Mouse (Mus musculus): ENCODE results near the gene Dph2.

Dph2 gene

GRCm38 (mm10) chr4:117891738-117892161 is at the start of gene Dph2:
Dph2 (minus strand) TSS chr4:117892032.
- in situ Hi-C loops (cut with MboI, MseI), result no loop called here

GRCm38 (mm10) chr4:117936964-117937363 is 45.1 kb upstream of the Dph2 start:
- in situ Hi-C loops (cut with MboI, MseI), result no loop called here

- in situ Hi-C loops (cut with MboI, MseI), result no loop called here
These were observed 42.2 kb upstream of the Dph2 start for GRCm38 (mm10) chr4:117934081-117934480.

GRCm38 (mm10) chr4:117933248-117933647 is 41.4 kb upstream of the Dph2 start:
- in situ Hi-C loops (cut with MboI, MseI), result no loop called here

GRCm38 (mm10) chr4:117929391-117929881 is 37.6 kb upstream of the Dph2 start, which contains the start of gene Artn:
Artn (minus strand) TSS chr4:117929763.
- in situ Hi-C loops (cut with MboI, MseI), result loop anchor here (10.0 kb wide), 1 partner anchor 155 kb away; no protein-coding TSS in a partner anchor

- in situ Hi-C loops (cut with MboI, MseI), result loop anchor here (10.0 kb wide), 1 partner anchor 156 kb away; no protein-coding TSS in a partner anchor
These were observed 36.9 kb upstream of the Dph2 start for GRCm38 (mm10) chr4:117928699-117929241.

GRCm38 (mm10) chr4:117928234-117928633 is 36.4 kb upstream of the Dph2 start:
- in situ Hi-C loops (cut with MboI, MseI), result loop anchor here (10.0 kb wide), 1 partner anchor 157 kb away; no protein-coding TSS in a partner anchor

- in situ Hi-C loops (cut with MboI, MseI), result loop anchor here (10.0 kb wide), 1 partner anchor 158 kb away; no protein-coding TSS in a partner anchor
These were observed 35.0 kb upstream of the Dph2 start for GRCm38 (mm10) chr4:117926545-117927482.

GRCm38 (mm10) chr4:117924916-117925315 is 33.1 kb upstream of the Dph2 start:
- in situ Hi-C loops (cut with MboI, MseI), result loop anchor here (10.0 kb wide), 1 partner anchor 160 kb away; no protein-coding TSS in a partner anchor

- in situ Hi-C loops (cut with MboI, MseI), result loop anchor here (10.0 kb wide), 1 partner anchor 161 kb away; no protein-coding TSS in a partner anchor
These were observed 31.6 kb upstream of the Dph2 start for GRCm38 (mm10) chr4:117923450-117923849.

GRCm38 (mm10) chr4:117921358-117921757 is 29.5 kb upstream of the Dph2 start:
- in situ Hi-C loops (cut with MboI, MseI), result loop anchor here (10.0 kb wide), 1 partner anchor 163 kb away; no protein-coding TSS in a partner anchor

GRCm38 (mm10) chr4:117918762-117919161 is 26.9 kb upstream of the Dph2 start:
- in situ Hi-C loops (cut with MboI, MseI), result loop anchor here (10.0 kb wide), 1 partner anchor 1414 kb away; the partner anchor contains the start of gene Ipp

- in situ Hi-C loops (cut with MboI, MseI), result loop anchor here (10.0 kb wide), 1 partner anchor 1413 kb away; the partner anchor contains the start of gene Ipp
These were observed 26.4 kb upstream of the Dph2 start for GRCm38 (mm10) chr4:117918261-117918660.

- in situ Hi-C loops (cut with MboI, MseI), result loop anchor here (10.0 kb wide), 1 partner anchor 1413 kb away; the partner anchor contains the start of gene Ipp
These were observed 26.0 kb upstream of the Dph2 start for GRCm38 (mm10) chr4:117917847-117918246.

GRCm38 (mm10) chr4:117917402-117917801 is 25.6 kb upstream of the Dph2 start:
- in situ Hi-C loops (cut with MboI, MseI), result loop anchor here (10.0 kb wide), 1 partner anchor 1413 kb away; the partner anchor contains the start of gene Ipp

GRCm38 (mm10) chr4:117916386-117916785 is 24.6 kb upstream of the Dph2 start:
- in situ Hi-C loops (cut with MboI, MseI), result loop anchor here (10.0 kb wide), 1 partner anchor 1412 kb away; the partner anchor contains the start of gene Ipp

GRCm38 (mm10) chr4:117915489-117916105 is 23.8 kb upstream of the Dph2 start:
- in situ Hi-C loops (cut with MboI, MseI), result loop anchor here (10.0 kb wide), 1 partner anchor 1411 kb away; the partner anchor contains the start of gene Ipp

GRCm38 (mm10) chr4:117914591-117915442 is 23.0 kb upstream of the Dph2 start, which contains the start of gene Ipo13:
Ipo13 (minus strand) TSS chr4:117914999.
- in situ Hi-C loops (cut with MboI, MseI), result loop anchor here (10.0 kb wide), 1 partner anchor 1410 kb away; the partner anchor contains the start of gene Ipp

- in situ Hi-C loops (cut with MboI, MseI), result loop anchor here (10.0 kb wide), 1 partner anchor 1409 kb away; the partner anchor contains the start of gene Ipp
These were observed 22.2 kb upstream of the Dph2 start for GRCm38 (mm10) chr4:117914031-117914430.

GRCm38 (mm10) chr4:117913421-117913820 is 21.6 kb upstream of the Dph2 start:
- in situ Hi-C loops (cut with MboI, MseI), result loop anchor here (10.0 kb wide), 1 partner anchor 1409 kb away; the partner anchor contains the start of gene Ipp

All from T-helper 1 cell (primary cell).